Mouse (Mus musculus): Measurements from ENCODE around the gene Itsn1. TPM values are rescaled to one million over a fixed set of nuclear protein-coding genes. Genes with fewer than 3 reads are reported as not detected.

Itsn1 gene
- polyA plus RNA-seq, 1 experiment from 2014 or later, result 54.7 TPM

DNA sequence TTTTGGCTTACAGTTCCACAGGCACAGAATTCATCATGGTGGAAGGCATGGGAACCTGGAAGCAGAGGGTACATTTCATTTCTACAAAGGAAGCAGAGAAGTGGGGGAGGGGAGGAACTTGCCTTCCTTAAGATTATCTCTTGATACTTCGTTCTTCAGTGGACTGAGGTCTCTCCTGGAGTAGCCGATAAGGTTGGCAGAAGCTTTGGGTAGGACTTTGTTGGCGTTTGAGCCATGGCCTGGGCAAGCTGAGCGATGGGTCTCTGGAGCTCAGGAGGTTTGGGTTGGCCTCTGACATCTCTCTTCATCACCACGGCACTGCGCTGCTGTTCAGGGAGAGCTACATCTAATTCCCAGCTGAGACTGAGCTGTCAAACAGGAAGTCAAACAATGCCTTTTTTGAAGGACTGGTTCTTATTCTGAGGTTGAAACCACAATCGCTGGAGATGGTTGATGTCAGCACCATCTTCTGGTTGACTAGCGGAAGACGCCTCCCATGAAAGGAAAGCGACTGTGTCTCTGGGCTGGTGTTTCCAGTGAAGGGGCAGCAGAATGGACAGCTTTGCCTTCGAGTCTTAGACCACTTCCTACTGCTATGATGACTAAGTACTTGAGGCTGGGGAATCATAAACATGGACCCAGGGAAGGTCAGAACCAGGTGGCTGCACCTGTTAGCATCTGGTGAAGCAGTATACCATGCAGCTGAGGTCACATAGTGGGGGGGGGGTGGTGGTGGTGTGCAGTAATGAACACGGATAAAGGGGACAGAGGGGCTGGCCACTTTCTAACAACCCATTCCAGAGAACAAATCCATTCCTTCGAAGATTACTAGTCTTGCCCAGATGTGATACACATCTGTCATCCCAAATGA is 235.5 kb downstream of the Itsn1 start:
- H3K4me1 ChIP-seq (ENCODE audit: control insufficient read depth, low read depth, low read length), result no peaks in the 10 kb centered on the region
- H3K27ac ChIP-seq (ENCODE audit: low read length), result no peak overlapping the region
- H3K36me3 ChIP-seq (ENCODE audit: control insufficient read depth, insufficient read depth), result no peaks in the 10 kb centered on the region
- H3K4me3 ChIP-seq (ENCODE audit: low read depth, low read length), result no peak overlapping the region
- 24% methylated on average over 13 of the region's 13 CpGs for WGBS (ENCODE audit: insufficient replicate concordance)
- ATAC-seq (ENCODE audit: low read depth), result no peak
- H3K9ac ChIP-seq (ENCODE audit: low read depth, low read length), result no peak overlapping the region
- no peak overlapping the region for H3K4me2 ChIP-seq (ENCODE audit: low read depth, low read length)
- no peaks in the 10 kb centered on the region; the same call in 1 of the 2 replicates for H3K27me3 ChIP-seq (ENCODE audit: control insufficient read depth, insufficient read depth, low read depth, low read length)
- no peaks in the 10 kb centered on the region for H3K9me3 ChIP-seq (replicated peaks; ENCODE audit: control insufficient read depth, low read length)

DNA sequence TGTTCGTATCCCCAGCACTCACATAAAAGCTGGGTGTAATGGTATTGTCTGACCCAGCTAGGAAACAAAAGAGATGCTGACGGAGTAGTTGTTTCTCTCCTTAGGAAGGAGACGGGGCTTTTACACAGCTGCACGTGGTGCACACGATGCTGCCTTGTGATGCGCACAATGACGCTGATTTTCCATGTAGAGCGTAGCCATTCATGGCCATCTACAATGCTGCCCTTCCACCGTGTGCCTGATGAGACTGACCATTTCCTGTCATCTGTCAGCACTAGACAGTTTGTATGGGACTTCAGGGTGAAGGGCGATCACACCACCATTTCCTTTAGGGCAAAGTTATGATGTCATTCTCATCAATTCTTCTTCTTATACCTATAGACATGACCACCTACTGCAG is 239.6 kb downstream of the Itsn1 start:
- no peak for ATAC-seq (ENCODE audit: low read depth)
- no peaks in the 10 kb centered on the region for H3K36me3 ChIP-seq (ENCODE audit: control insufficient read depth, insufficient read depth)
- WGBS (ENCODE audit: insufficient replicate concordance), result 42% methylated on average over 10 of the region's 10 CpGs

DNA sequence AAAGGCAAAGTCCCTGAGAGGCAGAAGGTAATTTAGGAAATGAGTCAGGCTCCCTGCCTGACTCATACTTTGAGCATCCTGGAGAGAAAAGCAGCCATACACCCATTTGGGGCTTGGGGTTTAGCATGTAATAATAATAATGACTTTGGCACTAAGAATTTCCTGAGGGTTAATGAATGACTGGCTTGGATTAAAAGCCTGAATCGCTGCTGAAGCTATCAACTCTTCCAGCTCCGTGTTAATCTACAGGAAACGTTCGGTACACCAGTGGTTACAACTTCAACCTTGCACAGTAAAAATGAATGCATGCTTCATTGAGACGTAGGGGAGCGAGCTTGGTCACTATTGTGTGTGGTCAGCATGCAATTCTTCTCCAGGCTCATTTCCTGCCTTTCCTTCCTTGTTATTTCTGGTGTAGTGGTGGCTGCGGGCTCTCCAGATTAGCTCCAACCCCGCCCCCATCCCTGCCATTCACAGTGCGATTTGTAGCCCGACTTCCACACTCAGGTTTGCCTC is 240.5 kb downstream of the Itsn1 start:
- no peak for ATAC-seq (ENCODE audit: low read depth)
- H3K9ac ChIP-seq (ENCODE audit: low read depth, low read length), result no peak overlapping the region
- 9% methylated on average over 10 of the region's 10 CpGs for WGBS (ENCODE audit: insufficient replicate concordance)
- H3K27me3 ChIP-seq (ENCODE audit: control insufficient read depth, insufficient read depth, low read depth, low read length), result peaks cover 5% of the 10 kb centered on the region; the same call in 1 of the 2 replicates
- no peak overlapping the region for H3K27ac ChIP-seq (ENCODE audit: low read length)
- H3K4me1 ChIP-seq (ENCODE audit: control insufficient read depth, low read depth, low read length), result no peaks in the 10 kb centered on the region
- H3K36me3 ChIP-seq (ENCODE audit: control insufficient read depth, insufficient read depth), result no peaks in the 10 kb centered on the region
- H3K9me3 ChIP-seq (replicated peaks; ENCODE audit: control insufficient read depth, low read length), result no peaks in the 10 kb centered on the region
- no peak overlapping the region for H3K4me2 ChIP-seq (ENCODE audit: low read depth, low read length)
- no peak overlapping the region for H3K4me3 ChIP-seq (ENCODE audit: low read depth, low read length)

More for the DNA sequence above, 239.6 kb downstream of the Itsn1 start:
- Histone ChIP-seq H3K4me3 (ENCODE audit: low read depth, low read length) (no peak overlapping the region), H3K9me3 (replicated peaks; ENCODE audit: control insufficient read depth, low read length) (no peaks in the 10 kb centered on the region), H3K27ac (ENCODE audit: low read length) (no peak overlapping the region), H3K9ac (ENCODE audit: low read depth, low read length) (no peak overlapping the region), H3K27me3 (ENCODE audit: control insufficient read depth, insufficient read depth, low read depth, low read length) (peaks cover 5% of the 10 kb centered on the region; the same call in 1 of the 2 replicates), H3K4me1 (ENCODE audit: control insufficient read depth, low read depth, low read length) (no peaks in the 10 kb centered on the region), H3K4me2 (ENCODE audit: low read depth, low read length) (no peak overlapping the region)

Small RNAs within 50 kb of the gene (microRNA-seq; reads per million reads assigned to microRNA genes)
- not detected for gene Gm27773

Other genes starting within 250 kb of the Itsn1 start
- gene Ifnar1, start 244.0 kb upstream of the Itsn1 start, polyA plus RNA-seq (2015; fragmentation: Nextera tagmentation; extraction: Ambion mirVana), result 21.3 and 25.0 TPM in 2 replicates
- gene Ifngr2, start 182.2 kb upstream of the Itsn1 start, polyA plus RNA-seq (2015; fragmentation: Nextera tagmentation; extraction: Ambion mirVana), result 18.6 and 22.2 TPM in 2 replicates
- gene Tmem50b, start 131.5 kb upstream of the Itsn1 start, polyA plus RNA-seq (2015; fragmentation: Nextera tagmentation; extraction: Ambion mirVana), result 7.1 and 7.4 TPM in 2 replicates
- 2.2 and 2.6 TPM in 2 replicates for gene Dnajc28, start 110.3 kb upstream of the Itsn1 start, polyA plus RNA-seq (2015; fragmentation: Nextera tagmentation; extraction: Ambion mirVana)
- gene Gart, start 82.3 kb upstream of the Itsn1 start, polyA plus RNA-seq (2015; fragmentation: Nextera tagmentation; extraction: Ambion mirVana), result 52.9 and 55.6 TPM in 2 replicates
- gene Son, start 81.8 kb upstream of the Itsn1 start, polyA plus RNA-seq (2015; fragmentation: Nextera tagmentation; extraction: Ambion mirVana), result 36.9 and 39.0 TPM in 2 replicates
- gene Donson, start 40.5 kb upstream of the Itsn1 start, polyA plus RNA-seq (2015; fragmentation: Nextera tagmentation; extraction: Ambion mirVana), result 22.8 and 23.0 TPM in 2 replicates
- gene Cryzl1, start 306 bp upstream of the Itsn1 start, polyA plus RNA-seq (2015; fragmentation: Nextera tagmentation; extraction: Ambion mirVana), result 31.5 and 34.6 TPM in 2 replicates